Mouse (Mus musculus): ENCODE data around the gene Trp53tg5.

GRCm38 (mm10) chr2:164422675-164423393 lies 50.7 kb downstream of the Trp53tg5 start:
- no peak for TF ChIP-seq CTCF (conservative IDR thresholded peaks at IDR 0.05; ENCODE audit: low read length)
- no peak for TF ChIP-seq POU5F1 (IDR thresholded peaks at IDR 0.05; ENCODE audit: borderline replicate concordance, low read length)
- TF ChIP-seq NANOG (IDR thresholded peaks at IDR 0.05; ENCODE audit: borderline replicate concordance, low read length), result no peak

Measured in E14TG2a.4 (cell line).